Mouse (Mus musculus) embryo, embryonic 9.5 days (tissue): Measurements from ENCODE around the gene Gm5152.
"Not testable (repeated sequence)": the region's sequence is repeated elsewhere in the genome, so short reads cannot be mapped to it uniquely, and the experiment has no call there.

Source experiments
- DNase-seq: peaks from one replicate; pipeline ENCODE4 v3.0.0-alpha.2; 2017; ENCODE audit errors: extremely low spot score

The Gm5152 gene

DNA sequence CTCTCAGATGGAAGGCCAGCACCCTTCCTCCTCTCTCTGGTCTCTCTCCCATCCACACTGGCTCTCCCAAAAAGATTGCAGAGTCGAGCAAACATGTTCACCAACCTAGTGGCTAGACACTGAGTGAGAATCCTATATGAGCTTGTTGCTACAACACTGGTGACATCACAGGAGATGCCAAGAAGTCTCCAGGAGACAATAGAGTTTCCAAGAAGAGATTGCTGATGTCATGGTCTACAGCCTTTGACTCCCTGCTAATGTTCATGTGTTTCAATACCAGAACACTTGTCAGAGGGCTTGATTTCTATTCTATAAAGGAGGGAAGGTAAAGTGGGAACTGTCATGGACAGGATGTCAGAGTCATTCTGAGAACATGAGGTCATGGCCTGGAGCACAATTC lies at the start of gene Gm5152:
Gm5152 (minus strand) TSS at position 101 of the 400 bp plus-strand sequence.
- DNase-seq: not testable (repeated sequence)

DNA sequence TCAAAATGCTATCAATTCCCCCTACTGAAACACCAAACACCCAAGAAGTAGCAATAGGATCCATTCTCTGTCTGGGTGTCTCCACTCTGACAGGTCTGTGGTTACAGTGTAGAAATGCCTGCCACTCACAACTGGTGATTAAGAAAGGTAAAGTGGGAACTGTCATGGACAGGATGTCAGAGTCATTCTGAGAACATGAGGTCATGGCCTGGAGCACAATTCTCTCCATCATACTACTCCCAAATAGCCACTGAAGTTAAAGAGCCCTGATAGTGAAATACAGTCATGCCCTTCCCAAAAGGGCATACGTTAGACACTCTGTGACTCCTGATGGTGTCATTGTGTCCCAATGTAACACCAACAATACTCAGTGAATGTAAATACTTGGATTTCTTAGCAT lies 8.4 kb upstream of the Gm5152 start:
- not testable (repeated sequence) for DNase-seq

DNA sequence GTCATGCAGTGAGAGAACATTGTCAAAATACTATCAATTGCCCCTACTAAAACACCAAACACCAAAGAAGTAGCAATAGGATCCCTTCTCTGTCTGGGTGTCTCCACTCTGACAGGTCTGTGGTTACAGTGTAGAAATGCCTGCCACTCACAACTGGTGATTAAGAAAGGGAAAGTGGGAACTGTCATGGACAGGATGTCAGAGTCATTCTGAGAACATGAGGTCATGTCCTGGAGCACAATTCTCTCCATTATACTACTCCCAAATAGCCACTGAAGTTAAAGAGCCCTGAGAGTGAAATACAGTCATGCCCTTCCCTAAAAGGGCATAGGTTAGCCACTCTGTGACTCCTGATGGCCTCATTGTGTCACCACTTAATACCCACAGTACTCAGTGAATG lies 556 bp downstream of the Gm5152 start:
- DNase-seq: not testable (repeated sequence)

DNA sequence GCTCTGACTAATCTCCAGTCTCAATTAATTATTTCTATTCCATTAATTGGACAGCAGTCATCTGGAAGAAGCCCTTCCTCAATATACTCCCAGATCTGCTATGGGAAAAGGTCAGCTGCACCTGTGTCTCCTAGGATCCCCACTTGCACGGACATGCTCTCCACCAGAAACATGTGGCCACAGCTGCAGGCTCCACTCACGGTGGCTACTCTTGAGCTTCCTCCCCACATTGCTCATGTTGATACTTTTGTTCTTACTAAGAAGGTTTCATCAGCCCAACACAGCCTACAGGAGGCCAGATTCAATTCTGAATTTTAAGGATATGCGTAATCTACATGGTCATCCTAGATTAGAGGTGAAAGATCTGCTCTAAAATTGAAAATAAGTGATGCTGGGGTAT lies 5.9 kb downstream of the Gm5152 start:
- not testable (repeated sequence) for DNase-seq

DNA sequence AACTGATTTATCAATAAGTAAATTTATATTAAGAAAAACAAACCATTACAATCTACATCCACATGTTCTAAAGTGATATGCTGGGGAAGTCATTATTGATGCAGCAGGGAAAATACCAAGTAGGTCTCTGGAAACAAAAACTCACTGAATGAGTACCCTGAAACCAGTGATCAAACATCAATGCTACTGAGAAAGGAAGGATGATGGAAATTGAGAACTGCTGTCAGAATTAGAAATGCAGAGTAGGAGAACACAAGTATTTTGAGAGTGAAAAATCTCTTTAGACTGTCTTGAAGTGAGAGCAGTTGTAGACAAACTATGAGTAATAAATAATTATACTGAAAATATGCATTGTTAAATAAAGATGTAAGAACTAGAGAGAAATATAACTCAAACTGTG lies 26.0 kb downstream of the Gm5152 start:
- no peak for DNase-seq

DNA sequence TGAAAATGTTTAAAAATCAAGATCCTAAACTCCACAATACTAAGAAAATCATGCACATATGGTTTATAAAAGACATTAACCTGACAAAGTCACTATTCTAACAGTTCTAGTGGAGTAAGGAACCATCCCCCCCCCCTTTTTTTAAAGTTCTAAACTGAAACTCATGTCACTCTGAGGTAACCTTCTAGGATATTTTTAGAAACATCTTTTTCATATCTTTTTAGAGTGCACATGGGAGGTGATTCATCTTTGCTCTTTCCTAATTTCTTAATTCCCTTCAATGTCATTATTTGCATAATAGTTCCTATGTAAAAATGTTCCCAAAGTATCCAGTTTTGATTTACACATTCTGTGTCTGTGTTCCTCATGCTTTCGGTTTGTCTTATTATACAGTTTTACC lies 43.3 kb downstream of the Gm5152 start:
- no peak for DNase-seq

DNA sequence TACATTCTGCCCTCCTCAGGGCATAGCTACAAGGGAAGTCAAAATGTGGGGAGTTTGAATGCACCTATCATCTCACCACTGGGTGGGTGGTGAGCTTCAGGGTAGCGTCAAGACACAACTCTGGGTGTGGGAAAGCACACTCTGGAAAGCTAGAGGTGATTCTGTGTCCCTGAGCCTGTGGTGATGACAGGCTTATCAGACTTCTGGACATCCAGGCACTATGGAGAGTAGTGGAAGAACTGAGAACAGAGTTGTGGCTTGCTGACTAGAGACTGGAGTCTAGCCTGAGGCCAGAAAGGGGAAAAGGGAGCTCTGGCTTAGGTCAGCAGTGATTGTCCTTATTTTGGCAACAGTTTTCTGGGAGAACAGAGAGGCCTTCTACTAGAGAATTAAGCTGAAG lies 49.4 kb downstream of the Gm5152 start:
- DNase-seq: no peak
